Mouse (Mus musculus) adipose tissue, adult 10 weeks (tissue): ENCODE results near the gene Tpd52l2. TPM values are rescaled to one million over a fixed set of nuclear protein-coding genes. Genes with fewer than 3 reads are reported as not detected.

Source experiments
- polyA plus RNA-seq: library from polyadenylated mRNA; stranded (reverse); fragments of 350-450 nt; fragmentation: Illumina TruSeq; extraction: RNeasy Lipid Tissue Mini Kit (QIAGEN cat#74804); gene quantifications from one replicate; pipeline ENCODE4 v1.2.3, GENCODE M21; 2014; ENCODE audit warnings: low read depth, low replicate concordance

Gene Tpd52l2
- polyA plus RNA-seq = 82.0 TPM

DNA sequence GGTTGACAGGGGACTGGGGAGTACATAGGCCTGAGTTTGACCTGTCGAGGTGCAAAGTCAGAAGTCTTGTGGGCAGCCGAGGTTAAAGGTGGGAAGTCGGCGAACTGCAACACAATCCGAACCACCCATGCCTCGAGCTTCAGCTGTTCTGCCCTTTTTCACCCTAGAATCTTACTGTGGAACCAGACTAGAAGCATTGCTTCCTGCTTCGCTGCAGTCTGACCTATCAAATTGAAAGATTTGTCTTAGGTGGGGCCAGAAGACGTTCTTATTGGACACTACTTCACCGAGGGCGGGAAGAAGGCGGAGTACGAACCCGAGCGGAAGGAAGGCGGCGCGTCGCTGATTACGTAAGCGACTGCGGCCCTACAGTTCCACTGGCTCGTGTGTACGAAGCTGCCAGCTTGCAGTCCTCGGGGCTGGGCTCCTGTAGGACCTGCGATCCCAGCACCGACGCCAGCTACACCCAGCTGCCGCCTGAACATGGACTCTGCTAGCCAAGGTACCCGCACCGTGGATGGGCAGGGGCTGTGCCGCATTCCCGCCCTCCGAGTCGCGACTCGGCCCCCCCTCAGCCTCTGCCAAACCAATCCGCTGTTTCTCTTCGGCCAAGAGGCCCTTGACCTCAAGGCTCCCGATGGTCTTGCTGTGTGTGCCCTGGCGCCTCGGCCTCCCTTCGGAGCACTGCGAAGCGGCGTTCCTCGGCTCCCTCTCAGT, at the start of gene Tpd52l2:
Gene Tpd52l2, plus strand, starts transcription at position 312 of the 717 bp plus-strand sequence.

DNA sequence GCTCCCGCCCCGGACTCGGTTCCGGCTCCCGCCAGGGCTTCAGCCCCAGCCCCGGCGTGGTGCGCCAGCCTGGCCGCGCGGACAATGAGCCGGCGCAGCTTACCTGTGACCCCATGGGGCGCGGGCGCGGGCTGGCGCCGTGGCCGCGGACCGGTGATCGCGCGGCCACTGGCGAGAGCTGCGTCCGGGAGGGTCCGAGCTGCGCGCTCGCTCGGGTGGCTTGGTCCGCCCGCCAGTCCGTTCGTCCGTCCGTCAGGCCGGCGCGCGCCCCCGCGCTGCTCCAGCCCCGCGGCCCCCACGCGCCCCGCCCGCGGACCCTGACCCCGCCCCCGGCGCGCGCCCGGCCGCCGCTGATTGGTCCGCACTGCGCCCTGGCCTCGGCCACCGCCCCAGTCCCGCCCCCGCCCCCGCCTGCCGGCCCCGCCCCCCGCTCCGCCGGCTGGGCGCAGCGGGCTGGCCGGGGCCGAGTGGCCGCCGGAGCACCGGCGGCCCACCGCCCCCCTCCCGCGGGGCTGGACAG, 37.7 kb upstream of the Tpd52l2 start, which contains the start of gene Zbtb46:
Gene Zbtb46, minus strand, starts transcription at position 274 of the 520 bp plus-strand sequence.

DNA sequence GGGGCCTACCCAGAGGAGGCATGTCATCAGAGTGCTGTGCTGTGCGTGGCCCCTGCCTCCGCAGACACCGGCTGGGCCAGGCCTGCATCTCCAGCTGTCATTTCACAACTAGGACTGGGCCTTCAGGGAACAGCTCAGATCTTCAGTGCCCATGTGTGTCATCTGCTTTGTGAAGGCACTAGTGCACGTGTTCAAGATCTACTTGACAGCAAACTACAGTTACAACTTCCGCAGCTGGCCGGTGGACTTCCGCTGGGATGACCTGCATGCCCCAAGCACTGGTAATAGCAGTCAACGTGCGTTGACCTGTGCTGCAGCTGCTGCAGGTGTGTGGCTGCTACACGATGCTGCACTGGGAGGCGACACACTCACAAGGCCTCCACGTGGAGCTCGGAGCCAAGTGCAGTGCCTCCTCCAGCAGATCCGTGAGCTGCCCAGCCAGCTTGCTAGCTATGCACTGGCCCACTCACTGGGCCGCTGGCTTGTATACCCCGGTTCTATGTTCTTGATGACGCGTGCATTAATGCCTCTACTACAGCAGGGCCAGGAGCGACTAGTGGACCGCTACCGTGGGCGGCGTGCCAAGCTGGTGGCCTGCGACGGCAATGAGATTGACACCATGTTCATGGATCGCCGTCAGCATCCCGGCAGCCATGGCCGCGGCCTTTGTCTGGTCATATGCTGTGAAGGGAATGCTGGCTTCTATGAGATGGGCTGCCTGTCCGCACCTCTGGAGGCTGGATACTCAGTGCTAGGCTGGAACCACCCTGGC, 3.6 kb upstream of the Tpd52l2 start, which contains the start of gene Abhd16b:
Gene Abhd16b, plus strand, starts transcription at position 51 of the 772 bp plus-strand sequence.

DNA sequence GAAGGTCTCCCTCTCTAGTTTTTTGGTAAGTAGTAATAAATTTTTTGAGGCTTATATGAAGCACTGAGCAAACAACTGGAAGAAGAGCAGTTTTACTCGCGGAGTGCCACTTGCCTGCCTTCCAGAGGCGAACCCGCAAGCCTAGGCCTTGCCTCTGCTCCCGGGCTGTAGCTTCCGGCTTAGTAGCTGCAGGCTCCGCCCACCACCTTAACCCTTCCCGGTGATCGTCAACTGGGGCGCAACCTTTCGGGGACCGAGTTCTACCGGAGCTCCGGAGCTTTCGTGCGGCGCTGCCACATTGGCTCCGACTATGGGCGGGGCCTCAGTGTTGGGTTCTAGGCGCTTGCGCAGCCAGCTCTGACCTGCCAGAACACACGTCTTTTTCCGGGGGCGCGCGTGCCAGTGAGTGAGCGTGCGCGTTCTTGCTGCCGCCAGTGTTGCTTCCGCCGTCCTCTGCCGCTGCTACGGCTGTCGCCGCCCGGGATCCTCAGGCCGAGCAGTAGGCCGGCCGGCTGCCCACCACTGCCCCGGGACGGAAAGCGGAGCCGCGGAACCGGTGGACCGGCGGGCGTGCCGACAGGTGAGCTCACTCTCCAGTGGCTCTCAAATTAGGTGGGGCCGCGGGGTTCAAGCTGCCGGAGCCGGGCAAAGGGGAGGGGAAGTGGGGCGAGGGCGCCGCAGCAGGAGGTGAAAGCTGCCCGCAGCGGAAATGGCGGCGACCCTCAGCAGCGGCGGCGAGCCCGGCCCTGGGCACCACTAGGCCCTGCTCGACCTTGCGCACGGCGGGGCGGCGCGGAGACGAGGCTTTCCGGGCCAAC, 23.4 kb downstream of the Tpd52l2 start, which contains the start of gene Dnajc5:
Gene Dnajc5, plus strand, starts transcription at position 368 of the 818 bp plus-strand sequence.

Other genes starting within 250 kb of the Tpd52l2 start
- 11.4 TPM for gene Gmeb2, start 209.1 kb upstream of the Tpd52l2 start, polyA plus RNA-seq
- gene Stmn3, start 182.6 kb upstream of the Tpd52l2 start, polyA plus RNA-seq = not detected
- 31.5 TPM for gene Rtel1, start 177.4 kb upstream of the Tpd52l2 start, polyA plus RNA-seq
- 31.6 TPM for gene Zgpat, start 132.2 kb upstream of the Tpd52l2 start, polyA plus RNA-seq
- gene Arfrp1, start 131.7 kb upstream of the Tpd52l2 start, polyA plus RNA-seq = 46.8 TPM
- gene Lime1, start 117.1 kb upstream of the Tpd52l2 start, polyA plus RNA-seq = 22.9 TPM
- 6.7 TPM for gene Zbtb46, start 37.7 kb upstream of the Tpd52l2 start, polyA plus RNA-seq
- 1.0 TPM for gene Abhd16b, start 3.9 kb upstream of the Tpd52l2 start, polyA plus RNA-seq
- 60.9 TPM for gene Dnajc5, start 23.3 kb downstream of the Tpd52l2 start, polyA plus RNA-seq
- 70.3 TPM for gene Uckl1, start 87.8 kb downstream of the Tpd52l2 start, polyA plus RNA-seq
- 51.2 TPM for gene Prpf6, start 94.7 kb downstream of the Tpd52l2 start, polyA plus RNA-seq
- 46.6 TPM for gene Zfp512b, start 95.7 kb downstream of the Tpd52l2 start, polyA plus RNA-seq
- 36.7 TPM for gene Samd10, start 102.1 kb downstream of the Tpd52l2 start, polyA plus RNA-seq
- not detected for gene Gm29797, start 159.9 kb downstream of the Tpd52l2 start, polyA plus RNA-seq
- 17.8 TPM for gene Sox18, start 174.5 kb downstream of the Tpd52l2 start, polyA plus RNA-seq
- 20.2 TPM for gene Tcea2, start 183.2 kb downstream of the Tpd52l2 start, polyA plus RNA-seq
- 22.9 TPM for gene Rgs19, start 196.8 kb downstream of the Tpd52l2 start, polyA plus RNA-seq
- 6.0 TPM for gene Lkaaear1, start 201.3 kb downstream of the Tpd52l2 start, polyA plus RNA-seq
- 0.30 TPM for gene Oprl1, start 217.9 kb downstream of the Tpd52l2 start, polyA plus RNA-seq